In genomic region chr13:59746164-59746563, GRCm38 (mm10) we compare ENCODE assay signal across 21 mouse cellular contexts. TPM values are rescaled to one million over a fixed set of nuclear protein-coding genes. Genes with fewer than 3 reads are reported as not detected.
DNase-seq lines count a peak whose midpoint lies in the region; ATAC-seq and TF ChIP-seq lines count a peak whose summit lies in the region.
"Had no signal": no experiment of that assay in that cellular context is flagged by ENCODE, and none has a peak within 500 bp of the region (broad histone marks: within the 10 kb centered on the region; RNA-seq: fewer than 3 reads in every experiment).

No protein-coding gene starts in this region.

- H3K27ac ChIP-seq in kidney, postnatal 0 days, result no peak overlapping the region
- H3K27ac ChIP-seq in embryonic facial prominence, embryonic 10.5 days (replicated peaks), result no peak overlapping the region
- H3K27ac ChIP-seq: embryonic facial prominence, embryonic 12.5 days; forebrain, embryonic 15.5 days; heart, embryonic 15.5 days; liver, embryonic 14.5 days; midbrain, embryonic 13.5 days had no signal

- no peak for ATAC-seq in kidney, postnatal 0 days (replicated peaks; ENCODE audit: low FRiP score, low read depth)
- ATAC-seq: activated CD4-positive, CD25-positive, alpha-beta regulatory T cell, adult 4 months; forebrain, embryonic 15.5 days; inflammation-experienced regulatory T-cells, adult 6 months; midbrain, embryonic 13.5 days had no signal

- H3K27me3 ChIP-seq in kidney, postnatal 0 days (ENCODE audit: insufficient read depth, low read length), result no peaks in the 10 kb centered on the region
- no peaks in the 10 kb centered on the region for H3K27me3 ChIP-seq in embryonic facial prominence, embryonic 10.5 days (replicated peaks; ENCODE audit: low read depth, poor library complexity, severe bottlenecking)
- H3K27me3 ChIP-seq: embryonic facial prominence, embryonic 12.5 days; forebrain, embryonic 15.5 days; midbrain, embryonic 13.5 days had no signal

- peak; percentile 55 for DNase-seq in kidney, postnatal 0 days (ENCODE audit: low spot score)
- DNase-seq in kidney, adult 11 months, result no peak
- DNase-seq in lung, postnatal 10 days, result peak; percentile 21
- DNase-seq in lung, adult 18-20 months, result no peak
- peak; percentile 37 for DNase-seq in embryonic facial prominence, embryonic 10.5 days (ENCODE audit: low spot score)
- DNase-seq in cerebellum, adult 8-10 months, result no peak
- no peak for DNase-seq in heart, adult 9 months (ENCODE audit: low spot score in 2 of 2)
- DNase-seq: adrenal gland, postnatal 36 days; cerebellum, adult 2 months; gastrocnemius, postnatal 36 days; left cerebral cortex, postnatal 4 days; thymus, adult 2 months had no signal

- no peaks in the 10 kb centered on the region for H3K4me1 ChIP-seq in kidney, postnatal 0 days (replicated peaks; ENCODE audit: insufficient read depth, low read length)
- peaks cover 12% of the 10 kb centered on the region for H3K4me1 ChIP-seq in embryonic facial prominence, embryonic 10.5 days
- H3K4me1 ChIP-seq: embryonic facial prominence, embryonic 12.5 days; forebrain, embryonic 15.5 days; midbrain, embryonic 13.5 days had no signal

- no peak for TF ChIP-seq CTCF in kidney, postnatal 0 days (IDR thresholded peaks at IDR 0.05; ENCODE audit: low read depth)

- WGBS in kidney, postnatal 0 days, result 69% methylated on average over 6 of the region's 6 CpGs
- WGBS in embryonic facial prominence, embryonic 10.5 days, result 68% methylated on average over 6 of the region's 6 CpGs

- no peak overlapping the region for H3K4me3 ChIP-seq in kidney, postnatal 0 days (replicated peaks; ENCODE audit: low read depth, low read length)
- no peak overlapping the region for H3K4me3 ChIP-seq in embryonic facial prominence, embryonic 10.5 days
- H3K4me3 ChIP-seq: embryonic facial prominence, embryonic 12.5 days; forebrain, embryonic 15.5 days; heart, embryonic 15.5 days; midbrain, embryonic 13.5 days had no signal

- H3K36me3 ChIP-seq in kidney, postnatal 0 days (ENCODE audit: insufficient read depth, low read length), result no peaks in the 10 kb centered on the region
- H3K36me3 ChIP-seq in embryonic facial prominence, embryonic 10.5 days (replicated peaks), result no peaks in the 10 kb centered on the region
- H3K36me3 ChIP-seq: embryonic facial prominence, embryonic 12.5 days; forebrain, embryonic 15.5 days; G1E; heart, embryonic 15.5 days; midbrain, embryonic 13.5 days had no signal

- H3K4me2 ChIP-seq in kidney, postnatal 0 days (ENCODE audit: low read length), result no peak overlapping the region
- H3K4me2 ChIP-seq: embryonic facial prominence, embryonic 12.5 days; forebrain, embryonic 15.5 days; heart, embryonic 15.5 days; midbrain, embryonic 13.5 days had no signal

- H3K9ac ChIP-seq in kidney, postnatal 0 days (ENCODE audit: low read depth, low read length), result no peak overlapping the region
- H3K9ac ChIP-seq: embryonic facial prominence, embryonic 12.5 days; forebrain, embryonic 15.5 days; heart, embryonic 15.5 days; liver, embryonic 14.5 days; midbrain, embryonic 13.5 days had no signal

- H3K9me3 ChIP-seq in kidney, postnatal 0 days (replicated peaks; ENCODE audit: low read length), result no peaks in the 10 kb centered on the region
- no peaks in the 10 kb centered on the region for H3K9me3 ChIP-seq in embryonic facial prominence, embryonic 10.5 days
- H3K9me3 ChIP-seq: embryonic facial prominence, embryonic 12.5 days; forebrain, embryonic 15.5 days; G1E; heart, embryonic 15.5 days; midbrain, embryonic 13.5 days had no signal

RNA-seq across cellular contexts. Expression of gene 1700014D04Rik, which starts 0.4 kb away (rescaled TPM):
- not detected in 2 replicates for polyA plus RNA-seq in kidney, postnatal 0 days (2015; fragmentation: Nextera tagmentation; extraction: Ambion mirVana)
- 0.11 and 0.21 TPM in 2 replicates for polyA plus RNA-seq in embryonic facial prominence, embryonic 10.5 days (2016; fragmentation: Nextera tagmentation; extraction: Ambion mirVana)
- polyA plus RNA-seq: activated CD4-positive, CD25-positive, alpha-beta regulatory T cell, adult 4 months; G1E; inflammation-experienced regulatory T-cells, adult 6 months had no signal

RNA-seq across cellular contexts. Expression of gene Spata31d1d, which starts 14.6 kb away (rescaled TPM):
- polyA plus RNA-seq in kidney, postnatal 0 days (2015; fragmentation: Nextera tagmentation; extraction: Ambion mirVana), result not detected in 2 replicates
- not detected in 2 replicates for polyA plus RNA-seq in embryonic facial prominence, embryonic 10.5 days (2016; fragmentation: Nextera tagmentation; extraction: Ambion mirVana)
- polyA plus RNA-seq: activated CD4-positive, CD25-positive, alpha-beta regulatory T cell, adult 4 months; embryonic facial prominence, embryonic 12.5 days; forebrain, embryonic 15.5 days; G1E; heart, embryonic 15.5 days; hindbrain, embryonic 11.5 days; inflammation-experienced regulatory T-cells, adult 6 months; midbrain, embryonic 13.5 days had no signal

RNA-seq across cellular contexts. Expression of gene Isca1, which starts 23.4 kb away (rescaled TPM):
- 148 and 153 TPM in 2 replicates for polyA plus RNA-seq in kidney, postnatal 0 days (2015; fragmentation: Nextera tagmentation; extraction: Ambion mirVana)
- 86.9 and 92.1 TPM in 2 replicates for polyA plus RNA-seq in embryonic facial prominence, embryonic 10.5 days (2016; fragmentation: Nextera tagmentation; extraction: Ambion mirVana)

RNA-seq across cellular contexts. Expression of gene Spata31d1b, which starts 34.1 kb away (rescaled TPM):
- polyA plus RNA-seq in kidney, postnatal 0 days (2015; fragmentation: Nextera tagmentation; extraction: Ambion mirVana), result not detected in 2 replicates
- not detected in 2 replicates for polyA plus RNA-seq in embryonic facial prominence, embryonic 10.5 days (2016; fragmentation: Nextera tagmentation; extraction: Ambion mirVana)
- polyA plus RNA-seq: activated CD4-positive, CD25-positive, alpha-beta regulatory T cell, adult 4 months; cerebellum, adult 2 months; embryonic facial prominence, embryonic 12.5 days; forebrain, embryonic 15.5 days; G1E; heart, embryonic 15.5 days; hindbrain, embryonic 11.5 days; inflammation-experienced regulatory T-cells, adult 6 months; liver, embryonic 14.5 days; midbrain, embryonic 13.5 days had no signal

RNA-seq across cellular contexts. Expression of gene Gm49354, which starts 35.9 kb away (rescaled TPM):
- not detected in 2 replicates for polyA plus RNA-seq in kidney, postnatal 0 days (2015; fragmentation: Nextera tagmentation; extraction: Ambion mirVana)
- not detected in 2 replicates for polyA plus RNA-seq in embryonic facial prominence, embryonic 10.5 days (2016; fragmentation: Nextera tagmentation; extraction: Ambion mirVana)
- polyA plus RNA-seq: activated CD4-positive, CD25-positive, alpha-beta regulatory T cell, adult 4 months; cerebellum, adult 2 months; embryonic facial prominence, embryonic 12.5 days; forebrain, embryonic 15.5 days; heart, embryonic 15.5 days; hindbrain, embryonic 11.5 days; inflammation-experienced regulatory T-cells, adult 6 months; midbrain, embryonic 13.5 days; thymus, adult 2 months had no signal

Comparison
In these comparisons a context has a peak if more than half of its experiments do, and no peak if none do; other contexts are left out.
1. DNase-seq: peak in kidney, postnatal 0 days (single experiment), lung, postnatal 10 days (single experiment) and embryonic facial prominence, embryonic 10.5 days (single experiment); none in kidney, adult 11 months (single experiment), lung, adult 18-20 months (0 of 2), cerebellum, adult 8-10 months (single experiment) and heart, adult 9 months (0 of 2).